Mouse (Mus musculus) thymus, adult 2 months (tissue): ENCODE results near the gene Ufm1.

ENCODE experiments used
- CTCF ChIP-seq: fragments of 200-500 bp; IDR thresholded peaks from 2 replicates; pipeline ENCODE4 v1.5.1; 2012; ENCODE audit warnings: mild to moderate bottlenecking, control low read depth, low read length, moderate library complexity, borderline replicate concordance; ENCODE audit not compliant: control insufficient read depth, poor library complexity, insufficient read depth; ENCODE audit errors: extremely low read depth
- POLR2A ChIP-seq: fragments of 200-500 bp; IDR thresholded peaks from 2 replicates; pipeline ENCODE4 v1.6.1; 2012; ENCODE audit warnings: mild to moderate bottlenecking, low read length, control low read depth, moderate library complexity; ENCODE audit not compliant: control insufficient read depth, poor library complexity, insufficient read depth; ENCODE audit errors: extremely low read depth

- no peak for TF ChIP-seq CTCF
- no peak for TF ChIP-seq POLR2A
Measured at GRCm38 (mm10) chr3:53890619-53891540, 27.2 kb upstream of the Ufm1 start.
